Mouse (Mus musculus) embryonic facial prominence, embryonic 14.5 days (tissue): ENCODE measurements around the gene Map2k7. TPM values are rescaled to one million over a fixed set of nuclear protein-coding genes. Genes with fewer than 3 reads are reported as not detected.

Experiments
- ATAC-seq: fragments of 200-750 bp; cut with Nextera tagmentation; 2 replicates; pipeline ENCODE4 v1.8.0; 2017; ENCODE audit warnings: low read depth, moderate number of reproducible peaks, moderate TSS enrichment
- DNase-seq: peaks from one replicate; pipeline ENCODE4 v3.0.0-alpha.2; 2015; ENCODE audit warnings: low spot score
- H3K27ac ChIP-seq: fragments of 300-500 bp; sonication (generic); replicated peaks from 2 replicates; pipeline ENCODE4 v1.5.1; 2014; ENCODE audit warnings: low read depth, mild to moderate bottlenecking, low read length, moderate library complexity
- H3K27me3 ChIP-seq: fragments of 300-500 bp; sonication (generic); replicated peaks from 2 replicates; pipeline ENCODE4 v1.6.1; 2014; ENCODE audit warnings: low read length; ENCODE audit not compliant: control insufficient read depth, insufficient read depth
- H3K36me3 ChIP-seq: fragments of 300-500 bp; sonication (generic); 2 replicates; pipeline ENCODE4 v1.6.1; 2014; ENCODE audit warnings: low read length, mixed read lengths; ENCODE audit not compliant: control insufficient read depth, insufficient read depth
- H3K4me1 ChIP-seq: fragments of 300-500 bp; sonication (generic); 2 replicates; pipeline ENCODE4 v1.6.1; 2014; ENCODE audit warnings: antibody characterized with exemption, low read length; ENCODE audit not compliant: control insufficient read depth, insufficient read depth
- H3K4me2 ChIP-seq: fragments of 300-500 bp; sonication (generic); 2 replicates; pipeline ENCODE4 v1.6.1; 2014; ENCODE audit warnings: low read depth, mild to moderate bottlenecking, low read length, moderate library complexity, mixed read lengths
- H3K4me3 ChIP-seq: fragments of 300-500 bp; sonication (generic); 2 replicates; pipeline ENCODE4 v1.5.1; 2014; ENCODE audit warnings: low read depth, mild to moderate bottlenecking, low read length
- H3K9ac ChIP-seq: fragments of 300-500 bp; sonication (generic); 2 replicates; pipeline ENCODE4 v1.6.1; 2014; ENCODE audit warnings: low read depth, mild to moderate bottlenecking, low read length, moderate library complexity, mixed read lengths
- H3K9me3 ChIP-seq: fragments of 300-500 bp; sonication (generic); 2 replicates; pipeline ENCODE4 v1.6.1; 2016; ENCODE audit warnings: low read length; ENCODE audit not compliant: control insufficient read depth
- WGBS: fragments of 180-500 bp; shearing (Covaris S2); extraction: QIAGEN DNeasy Blood & Tissue Kit; methylation state at CpG from one replicate; pipeline ENCODE4 v1.1.7; 2014; 5-methylcytosine and 5-hydroxymethylcytosine counted together
- polyA plus RNA-seq: library from polyadenylated mRNA; unstranded; fragments of >200 nt; fragmentation: Nextera tagmentation; extraction: Ambion mirVana; gene quantifications from 2 replicates; pipeline ENCODE4 v1.2.1, GENCODE M21; 2014

Map2k7 gene
- polyA plus RNA-seq, 1 experiment from 2014 or later, result 18.1 TPM

- peaks cover 34% of the 10 kb centered on the region for H3K27me3 ChIP-seq
- peak overlapping the region; percentile 26 for H3K4me2 ChIP-seq
- WGBS, result 16% methylated on average over 31 of the region's 44 CpGs
- H3K4me3 ChIP-seq, result no peak overlapping the region
- no peak overlapping the region for H3K27ac ChIP-seq
- H3K36me3 ChIP-seq, result peaks cover 26% of the 10 kb centered on the region
- H3K4me1 ChIP-seq, result no peaks in the 10 kb centered on the region
- H3K9me3 ChIP-seq, result no peaks in the 10 kb centered on the region
- ATAC-seq (peak; percentile 31), DNase-seq (no peak)
- H3K9ac ChIP-seq, result peak overlapping the region; percentile 30; the same call in 1 of the 2 replicates
Measured at GRCm38 (mm10) chr8:4206182-4207015, 32.1 kb upstream of the Map2k7 start.

GRCm38 (mm10) chr8:4207016-4207350, 31.6 kb upstream of the Map2k7 start:
- H3K9me3 ChIP-seq, result no peaks in the 10 kb centered on the region
- H3K36me3 ChIP-seq, result peaks cover 26% of the 10 kb centered on the region
- WGBS, result 78% methylated on average over 2 of the region's 2 CpGs
- no peak overlapping the region for H3K4me2 ChIP-seq
- H3K27ac ChIP-seq, result no peak overlapping the region
- H3K4me1 ChIP-seq, result no peaks in the 10 kb centered on the region
- H3K4me3 ChIP-seq, result no peak overlapping the region
- H3K9ac ChIP-seq, result 0 out of 2 replicates have a peak overlapping the region, but pooled peaks have one; percentile 30
- ATAC-seq (peak; percentile 4; the same call in 1 of the 2 replicates), DNase-seq (no peak)
- peaks cover 34% of the 10 kb centered on the region for H3K27me3 ChIP-seq

GRCm38 (mm10) chr8:4211097-4211496, 27.4 kb upstream of the Map2k7 start:
- Histone ChIP-seq H3K27me3 (peaks cover 33% of the 10 kb centered on the region), H3K9me3 (no peaks in the 10 kb centered on the region), H3K4me1 (peaks cover 18% of the 10 kb centered on the region), H3K27ac (no peak overlapping the region), H3K9ac (no peak overlapping the region), H3K4me3 (no peak overlapping the region), H3K36me3 (peaks cover 12% of the 10 kb centered on the region; the same call in 1 of the 2 replicates), H3K4me2 (no peak overlapping the region)
- ATAC-seq (no peak), DNase-seq (no peak)
- whole genome bisulfite sequencing, result 75% methylated on average over 6 of the region's 6 CpGs

GRCm38 (mm10) chr8:4212809-4213209, 25.7 kb upstream of the Map2k7 start:
- no peak overlapping the region; the same call in 1 of the 2 replicates for H3K27ac ChIP-seq
- WGBS, result 1% methylated on average over 24 of the region's 25 CpGs

GRCm38 (mm10) chr8:4213210-4214005, 25.1 kb upstream of the Map2k7 start:
- DNase-seq, result peak; percentile 70
- Histone ChIP-seq H3K27me3 (peaks cover 44% of the 10 kb centered on the region), H3K36me3 (peaks cover 12% of the 10 kb centered on the region; the same call in 1 of the 2 replicates), H3K4me3 (peak overlapping the region; percentile 46), H3K4me1 (peaks cover 18% of the 10 kb centered on the region), H3K27ac (peak overlapping the region; percentile 7; the same call in 1 of the 2 replicates), H3K4me2 (peak overlapping the region; percentile 87), H3K9me3 (no peaks in the 10 kb centered on the region), H3K9ac (peak overlapping the region; percentile 66)
- WGBS, result 3% methylated on average over 18 of the region's 18 CpGs
- peak; percentile 62 for ATAC-seq

More at GRCm38 (mm10) chr8:4212809-4213209, 25.7 kb upstream of the Map2k7 start:
- Histone ChIP-seq H3K36me3 (peaks cover 12% of the 10 kb centered on the region; the same call in 1 of the 2 replicates), H3K4me3 (peak overlapping the region; percentile 46), H3K9ac (peak overlapping the region; percentile 66), H3K4me2 (peak overlapping the region; percentile 87), H3K9me3 (no peaks in the 10 kb centered on the region), H3K27me3 (peaks cover 38% of the 10 kb centered on the region), H3K4me1 (peaks cover 18% of the 10 kb centered on the region)
- DNase-seq (no peak), ATAC-seq (peak; percentile 9; the same call in 1 of the 2 replicates)

- peak overlapping the region; percentile 7; the same call in 1 of the 2 replicates for H3K27ac ChIP-seq
- H3K36me3 ChIP-seq, result peaks cover 10% of the 10 kb centered on the region; the same call in 1 of the 2 replicates
- WGBS, result 10% methylated on average over 29 of the region's 33 CpGs
- DNase-seq, result peak; percentile 67
- peak overlapping the region; percentile 66; the same call in 1 of the 2 replicates for H3K9ac ChIP-seq
- H3K4me2 ChIP-seq, result peak overlapping the region; percentile 87
- peak; percentile 49 for ATAC-seq
- no peaks in the 10 kb centered on the region for H3K9me3 ChIP-seq
- peaks cover 47% of the 10 kb centered on the region for H3K27me3 ChIP-seq
- peak overlapping the region; percentile 46 for H3K4me3 ChIP-seq
- H3K4me1 ChIP-seq, result peaks cover 18% of the 10 kb centered on the region
Measured at GRCm38 (mm10) chr8:4214006-4214980, 24.2 kb upstream of the Map2k7 start.

- DNase-seq, result no peak
- H3K9ac ChIP-seq, result peak overlapping the region; percentile 58
Measured at GRCm38 (mm10) chr8:4216296-4216695, 22.2 kb upstream of the Map2k7 start.

More at GRCm38 (mm10) chr8:4216296-4216695, 22.2 kb upstream of the Map2k7 start:
- Histone ChIP-seq H3K27me3 (peaks cover 47% of the 10 kb centered on the region), H3K4me3 (peak overlapping the region; percentile 46), H3K4me1 (peaks cover 18% of the 10 kb centered on the region), H3K9me3 (no peaks in the 10 kb centered on the region), H3K36me3 (no peaks in the 10 kb centered on the region), H3K4me2 (peak overlapping the region; percentile 83), H3K27ac (no peak overlapping the region)
- 4% methylated on average over 15 of the region's 18 CpGs for WGBS
- ATAC-seq, result no peak
